Mouse (Mus musculus) MEL (cell line): ENCODE data around the gene Zfp651.

Source experiments
- CHD2 ChIP-seq: IDR thresholded peaks from 2 replicates; pipeline ENCODE4 v1.6.1; 2011; ENCODE audit warnings: low read length, improper control_type of control experiment
- CTCF ChIP-seq, 3 experiments: IDR thresholded peaks in 2 of 3; conservative IDR thresholded peaks in 1 of 3; 2 replicates each; pipeline ENCODE4 v1.5.1; 2011 to 2012; ENCODE audit warnings: low read length in 3 of 3, low read depth in 2 of 3, mild to moderate bottlenecking in 2 of 3, improper control_type of control experiment in 1 of 3, inconsistent platforms in 1 of 3, mixed read lengths in 1 of 3, moderate library complexity in 1 of 3; ENCODE audit not compliant: control insufficient read depth in 1 of 3, insufficient read depth in 1 of 3, poor library complexity in 1 of 3, severe bottlenecking in 1 of 3
- HCFC1 ChIP-seq: IDR thresholded peaks from 2 replicates; pipeline ENCODE4 v1.6.1; 2012; ENCODE audit warnings: low read depth, mild to moderate bottlenecking, inconsistent platforms, low read length, improper control_type of control experiment, moderate library complexity
- MEF2A ChIP-seq: IDR thresholded peaks from 2 replicates; pipeline ENCODE4 v1.6.1; 2014; ENCODE audit warnings: low read depth, mild to moderate bottlenecking, inconsistent platforms, low read length, improper control_type of control experiment; ENCODE audit not compliant: poor library complexity, insufficient replicate concordance, severe bottlenecking; ENCODE audit errors: extremely low read depth
- NELFE ChIP-seq: IDR thresholded peaks from 2 replicates; pipeline ENCODE4 v1.6.1; 2011; ENCODE audit warnings: low read depth, low read length, improper control_type of control experiment
- POLR2A ChIP-seq, 2 experiments: IDR thresholded peaks; 2 replicates each; pipeline ENCODE4 v1.6.1; 2011 to 2012; ENCODE audit warnings: low read length in 2 of 2, mild to moderate bottlenecking in 2 of 2, control low read depth in 1 of 2, improper control_type of control experiment in 1 of 2, low read depth in 1 of 2, moderate library complexity in 1 of 2; ENCODE audit not compliant: control insufficient read depth in 1 of 2, insufficient read depth in 1 of 2, poor library complexity in 1 of 2
- POLR2AphosphoS2 ChIP-seq: IDR thresholded peaks from 2 replicates; pipeline ENCODE4 v1.6.1; 2011; ENCODE audit warnings: low read length, improper control_type of control experiment
- USF2 ChIP-seq, 2 experiments: IDR thresholded peaks; 2 replicates each; pipeline ENCODE4 v1.6.1; 2011 to 2012; ENCODE audit warnings: improper control_type of control experiment in 2 of 2, low read length in 2 of 2, borderline replicate concordance in 1 of 2, inconsistent platforms in 1 of 2, low read depth in 1 of 2, mild to moderate bottlenecking in 1 of 2; ENCODE audit not compliant: insufficient read depth in 1 of 2

DNA sequence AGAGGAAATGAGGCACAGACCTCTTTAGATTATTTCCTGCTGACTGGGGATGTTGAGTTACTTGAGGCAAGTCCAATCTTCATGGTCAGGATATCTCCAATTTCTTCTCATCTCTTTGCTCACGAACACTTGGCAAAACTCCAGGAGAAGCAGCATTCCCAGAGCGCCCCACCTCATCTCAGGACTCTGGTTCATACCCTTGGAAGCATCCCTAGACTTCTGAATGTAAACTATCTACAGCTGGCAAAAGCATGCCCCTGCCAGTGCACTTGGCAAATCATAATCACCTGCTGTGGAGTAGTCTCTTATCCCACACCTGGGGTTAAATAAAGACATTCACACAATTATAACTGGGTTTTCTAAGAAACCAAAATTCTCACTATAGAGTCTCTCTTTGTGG lies 42.1 kb upstream of the Zfp651 start:
- TF ChIP-seq CTCF (IDR thresholded peaks at IDR 0.05 in 2 of 3, conservative IDR thresholded peaks at IDR 0.05 in 1 of 3; ENCODE audit: control insufficient read depth in 1 of 3, insufficient read depth in 1 of 3, low read depth in 2 of 3, low read length in 3 of 3, poor library complexity in 1 of 3, severe bottlenecking in 1 of 3) (no peak), POLR2A (IDR thresholded peaks at IDR 0.05; ENCODE audit: control insufficient read depth in 1 of 2, insufficient read depth in 1 of 2, low read depth in 1 of 2, low read length in 2 of 2, poor library complexity in 1 of 2) (no peak), POLR2AphosphoS2 (no peak), CHD2 (no peak), HCFC1 (no peak), MEF2A (no peak), NELFE (no peak), USF2 (IDR thresholded peaks at IDR 0.05; ENCODE audit: borderline replicate concordance in 1 of 2, insufficient read depth in 1 of 2, low read depth in 1 of 2, low read length in 2 of 2) (no peak)
